Mouse (Mus musculus) liver, embryonic 11.5 days (tissue): ENCODE measurements around the gene Pfn5. TPM values are rescaled to one million over a fixed set of nuclear protein-coding genes. Genes with fewer than 3 reads are reported as not detected.
"Not testable (repeated sequence)": the region's sequence is repeated elsewhere in the genome, so short reads cannot be mapped to it uniquely, and the experiment has no call there.

Experiments
- ATAC-seq: fragments of 200-750 bp; cut with Nextera tagmentation; replicated peaks from 2 replicates; pipeline ENCODE4 v1.8.0; 2017; ENCODE audit warnings: moderate number of reproducible peaks, mild to moderate bottlenecking, moderate TSS enrichment, moderate library complexity; ENCODE audit not compliant: low FRiP score
- DNase-seq: peaks from one replicate; pipeline ENCODE4 v3.0.0-alpha.2; 2017; ENCODE audit warnings: low spot score
- H3K27ac ChIP-seq: fragments of 300-500 bp; sonication (generic); 2 replicates; pipeline ENCODE4 v1.5.1; 2014; ENCODE audit warnings: mild to moderate bottlenecking, low read depth, low read length, control low read depth
- H3K27me3 ChIP-seq: fragments of 300-500 bp; sonication (generic); replicated peaks from 2 replicates; pipeline ENCODE4 v1.6.1; 2014; ENCODE audit warnings: low read length, mixed read lengths; ENCODE audit not compliant: control insufficient read depth, insufficient read depth
- H3K36me3 ChIP-seq: fragments of 300-500 bp; sonication (generic); 2 replicates; pipeline ENCODE4 v1.6.1; 2014; ENCODE audit warnings: mild to moderate bottlenecking, low read length, moderate library complexity, mixed read lengths; ENCODE audit not compliant: control insufficient read depth, insufficient read depth
- H3K4me1 ChIP-seq: fragments of 300-500 bp; sonication (generic); replicated peaks from 2 replicates; pipeline ENCODE4 v1.6.1; 2014; ENCODE audit warnings: low read length, mixed read lengths; ENCODE audit not compliant: control insufficient read depth, insufficient read depth
- H3K4me2 ChIP-seq: fragments of 300-500 bp; sonication (generic); 2 replicates; pipeline ENCODE4 v1.6.1; 2014; ENCODE audit warnings: mild to moderate bottlenecking, control low read depth, moderate library complexity
- H3K4me3 ChIP-seq: fragments of 300-500 bp; sonication (generic); 2 replicates; pipeline ENCODE4 v1.5.1; 2014; ENCODE audit warnings: low read depth, low read length, control low read depth
- H3K9ac ChIP-seq: fragments of 300-500 bp; sonication (generic); 2 replicates; pipeline ENCODE4 v1.6.1; 2014; ENCODE audit warnings: low read depth, low read length, control low read depth
- H3K9me3 ChIP-seq: fragments of 300-500 bp; sonication (generic); 2 replicates; pipeline ENCODE4 v1.6.1; 2016; ENCODE audit warnings: low read length, inconsistent platforms, mixed read lengths; ENCODE audit not compliant: control insufficient read depth
- WGBS: fragments of 180-500 bp; shearing (Covaris S2); extraction: QIAGEN DNeasy Blood & Tissue Kit; methylation state at CpG from one replicate; pipeline ENCODE4 v1.1.7; 2014; 5-methylcytosine and 5-hydroxymethylcytosine counted together
- polyA plus RNA-seq: library from polyadenylated mRNA; unstranded; fragments of >200 nt; fragmentation: Nextera tagmentation; extraction: Ambion mirVana; gene quantifications from 2 replicates; pipeline ENCODE4 v1.2.1, GENCODE M21; 2014

Gene Pfn5
- polyA plus RNA-seq: not detected in 2 replicates

DNA sequence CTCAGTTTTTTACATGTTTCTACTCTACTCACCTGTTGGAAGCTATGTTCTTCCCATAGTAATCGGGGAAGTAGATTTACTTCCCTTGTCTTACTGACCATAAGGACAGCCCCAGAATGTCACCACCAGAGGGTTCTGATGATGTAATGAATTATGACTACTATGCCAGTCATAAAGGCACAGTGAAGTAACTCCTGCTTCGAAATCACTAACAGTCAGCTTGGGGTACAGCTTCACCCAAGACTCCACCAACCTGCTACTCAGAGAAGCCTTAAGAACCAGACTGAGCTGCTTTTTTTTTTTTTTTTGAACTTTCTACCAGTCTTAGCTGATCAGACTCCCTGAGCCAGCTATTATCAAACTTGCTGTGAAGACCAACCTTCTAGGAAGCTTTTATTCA is at the start of gene Pfn5, which contains the start of gene Asb12:
Gene Pfn5 (plus strand): TSS at position 218 of the 400 bp plus-strand sequence.
Gene Asb12 (minus strand): TSS at position 101 of the 400 bp plus-strand sequence.
- 81% methylated on average over 2 of the region's 2 CpGs for WGBS
- Histone ChIP-seq H3K4me1 (no peaks in the 10 kb centered on the region), H3K4me3 (no peak within 1 kb of the TSS), H3K36me3 (no peaks in the 10 kb centered on the region), H3K9me3 (no peaks in the 10 kb centered on the region), H3K4me2 (no peak within 1 kb of the TSS), H3K27me3 (no peaks in the 10 kb centered on the region), H3K27ac (no peak within 1 kb of the TSS), H3K9ac (no peak within 1 kb of the TSS)
- no peak for DNase-seq
- no peak for ATAC-seq

DNA sequence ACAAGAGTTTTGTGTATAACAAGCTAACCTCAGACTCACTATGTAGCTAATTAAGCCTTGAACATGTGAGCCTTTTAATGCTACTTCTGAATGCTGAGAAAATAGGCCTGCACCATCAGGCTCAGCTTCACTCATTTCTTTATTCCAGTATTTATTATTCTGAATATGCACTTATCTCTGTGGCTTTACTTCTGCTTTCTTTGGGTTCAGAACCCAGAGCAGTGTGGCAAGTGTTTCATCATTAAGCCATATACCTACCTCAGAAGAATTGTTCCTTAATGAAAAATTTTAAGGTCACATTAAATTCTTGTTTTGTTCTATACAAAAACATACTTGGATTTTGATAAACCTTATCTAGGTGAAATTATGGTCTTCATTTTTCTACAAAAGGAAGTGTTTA is 34.0 kb upstream of the Pfn5 start:
- DNase-seq: no peak
- H3K9me3 ChIP-seq: no peaks in the 10 kb centered on the region
- no peak overlapping the region for H3K27ac ChIP-seq
- H3K9ac ChIP-seq: no peak overlapping the region
- H3K4me3 ChIP-seq: no peak overlapping the region
- H3K4me2 ChIP-seq: no peak overlapping the region
- no peaks in the 10 kb centered on the region for H3K4me1 ChIP-seq
- no peaks in the 10 kb centered on the region for H3K27me3 ChIP-seq
- H3K36me3 ChIP-seq: no peaks in the 10 kb centered on the region
- ATAC-seq: no peak

DNA sequence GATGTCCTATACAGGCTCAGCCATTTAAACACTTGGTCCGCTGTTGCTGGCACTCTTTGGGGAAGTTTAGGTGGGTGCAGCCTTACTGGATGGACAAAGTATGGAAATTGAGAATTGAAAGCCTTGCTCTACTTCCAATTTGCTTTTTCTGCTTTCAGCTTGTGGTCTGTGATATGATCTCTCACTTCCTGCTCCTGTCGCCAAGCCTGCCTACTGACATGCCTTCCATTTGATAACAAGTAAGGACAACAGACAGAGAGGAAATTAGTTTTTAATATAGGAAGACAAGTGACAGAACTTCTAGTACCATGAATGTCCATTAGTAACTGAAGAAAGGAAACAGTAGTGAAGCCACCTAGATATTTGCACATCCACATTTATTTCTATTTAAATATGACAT is 32.7 kb upstream of the Pfn5 start:
- H3K9me3 ChIP-seq: no peaks in the 10 kb centered on the region
- no peaks in the 10 kb centered on the region for H3K27me3 ChIP-seq
- H3K4me1 ChIP-seq: no peaks in the 10 kb centered on the region
- no peak overlapping the region for H3K4me2 ChIP-seq
- no peak overlapping the region for H3K27ac ChIP-seq
- no peaks in the 10 kb centered on the region for H3K36me3 ChIP-seq
- DNase-seq (no peak), ATAC-seq (no peak)
- H3K9ac ChIP-seq: no peak overlapping the region
- WGBS: 50% methylated on average over 2 of the region's 2 CpGs
- no peak overlapping the region for H3K4me3 ChIP-seq

DNA sequence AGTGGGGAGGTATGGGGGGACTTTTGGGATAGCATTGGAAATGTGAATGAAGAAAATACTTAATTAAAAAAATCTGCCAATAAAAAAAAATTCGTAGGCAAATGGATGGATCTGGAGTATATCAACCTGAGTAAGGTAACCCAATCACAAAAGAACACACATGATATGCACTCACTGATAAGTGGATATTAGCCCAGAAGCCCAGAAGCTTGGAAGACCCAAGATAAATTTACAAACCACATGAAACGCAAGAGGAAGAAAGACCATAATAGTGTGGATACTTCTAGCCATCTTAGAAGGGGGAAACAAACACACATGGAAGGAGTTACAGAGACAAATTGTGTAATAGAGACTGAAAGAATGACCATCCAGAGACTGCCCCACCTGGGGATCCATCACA is 22.4 kb upstream of the Pfn5 start:
- not testable (repeated sequence) for H3K27ac ChIP-seq, H3K27me3 ChIP-seq, H3K4me1 ChIP-seq, H3K4me2 ChIP-seq, ATAC-seq, H3K4me3 ChIP-seq, H3K9ac ChIP-seq, DNase-seq, H3K36me3 ChIP-seq, H3K9me3 ChIP-seq
- 70% methylated on average over 2 of the region's 2 CpGs for WGBS

DNA sequence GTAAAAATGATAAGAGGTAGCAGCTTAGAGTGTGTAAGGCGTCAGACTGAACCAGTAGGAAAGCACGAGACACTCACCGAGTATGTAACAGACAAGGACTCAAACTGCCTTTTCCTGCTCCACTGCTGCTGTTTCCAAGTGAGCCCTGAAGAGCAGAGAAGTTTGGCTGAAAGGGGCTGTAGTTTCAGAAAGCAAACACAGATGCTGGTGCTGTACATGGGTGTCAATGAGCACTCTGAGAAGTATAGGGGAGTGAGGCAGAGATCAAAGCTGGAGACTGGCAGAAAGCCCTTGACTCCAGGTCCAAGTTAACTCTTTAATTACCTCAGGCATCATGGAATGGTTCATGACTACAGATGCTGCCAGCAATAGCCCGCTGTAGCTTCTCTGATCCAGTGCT is 3.6 kb upstream of the Pfn5 start:
- H3K9me3 ChIP-seq: no peaks in the 10 kb centered on the region
- H3K27ac ChIP-seq: no peak overlapping the region
- WGBS: 66% methylated on average over 4 of the region's 4 CpGs
- H3K4me1 ChIP-seq: no peaks in the 10 kb centered on the region
- no peak overlapping the region for H3K9ac ChIP-seq
- no peaks in the 10 kb centered on the region for H3K27me3 ChIP-seq
- DNase-seq: no peak
- H3K36me3 ChIP-seq: no peaks in the 10 kb centered on the region
- H3K4me3 ChIP-seq: no peak overlapping the region
- ATAC-seq: no peak
- no peak overlapping the region for H3K4me2 ChIP-seq

DNA sequence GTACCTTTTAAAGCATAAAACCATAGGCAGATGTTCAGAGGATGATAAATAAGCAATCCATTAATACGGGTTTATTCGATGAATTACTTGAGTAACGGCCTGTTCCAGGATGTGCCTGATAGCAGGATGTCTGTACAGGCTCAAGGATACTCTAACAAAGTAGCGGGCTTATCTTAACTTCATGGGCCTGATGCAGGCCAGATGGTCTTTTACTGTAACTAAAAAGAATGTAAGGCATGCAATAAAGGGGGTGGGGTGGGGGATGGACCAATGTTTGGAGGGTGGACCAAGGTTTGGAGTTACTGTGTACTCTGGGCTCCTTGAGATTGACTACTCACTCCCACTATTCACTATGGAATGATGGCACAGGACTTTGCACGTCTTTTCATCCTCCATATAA is 42.7 kb downstream of the Pfn5 start:
- Histone ChIP-seq H3K4me1 (no peaks in the 10 kb centered on the region), H3K27me3 (no peaks in the 10 kb centered on the region), H3K27ac (no peak overlapping the region), H3K4me2 (no peak overlapping the region), H3K36me3 (no peaks in the 10 kb centered on the region), H3K9ac (no peak overlapping the region), H3K4me3 (no peak overlapping the region), H3K9me3 (no peaks in the 10 kb centered on the region)
- WGBS: 60% methylated on average over 5 of the region's 5 CpGs
- ATAC-seq: 0 out of 2 replicates have a peak, but pooled peaks have one; percentile 20
- no peak for DNase-seq

Other genes starting within 250 kb of the Pfn5 start
- gene Amer1, start 113.2 kb upstream of the Pfn5 start, polyA plus RNA-seq: 5.5 and 6.1 TPM in 2 replicates
- not detected in 2 replicates for gene Asb12, start 117 bp upstream of the Pfn5 start, polyA plus RNA-seq
- 11.0 and 11.7 TPM in 2 replicates for gene Zc4h2, start 100.4 kb downstream of the Pfn5 start, polyA plus RNA-seq
- 1.0 and 1.4 TPM in 2 replicates for gene Zc3h12b, start 153.6 kb downstream of the Pfn5 start, polyA plus RNA-seq